Mouse (Mus musculus): ENCODE measurements around the gene Rln3. TPM values are rescaled to one million over a fixed set of nuclear protein-coding genes. Genes with fewer than 3 reads are reported as not detected.
A peak's percentile ranks its signal among the peaks of the same experiment; 100 is the strongest.

Gene Rln3
- not detected in 2 replicates for polyA plus RNA-seq (2012; rRNA removed)

DNA sequence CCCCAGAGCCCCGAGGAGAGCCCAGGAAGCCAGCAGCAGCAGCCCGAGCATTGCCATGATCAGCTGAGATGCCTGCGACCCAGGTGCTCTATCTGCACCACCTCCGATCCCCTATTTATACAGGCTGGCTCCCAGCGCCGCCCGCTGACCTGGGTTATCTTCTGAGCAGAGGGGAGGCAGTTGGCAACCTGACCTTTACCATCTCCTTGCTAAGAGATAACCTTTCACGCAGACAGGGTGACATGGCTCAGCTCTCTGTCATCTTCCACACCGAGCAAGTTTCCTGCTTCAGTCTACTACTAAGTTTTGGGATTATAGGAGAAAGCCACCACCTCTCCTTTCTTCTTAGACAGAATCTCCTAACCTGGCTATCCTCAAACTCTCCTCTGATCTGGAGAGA is at the start of gene Rln3:
Rln3 (minus strand) TSS at position 101 of the 400 bp plus-strand sequence.
- no peak for DNase-seq (ENCODE audit: extremely low spot score in 1 of 2, low spot score in 1 of 2)

GRCm38 (mm10) chr8:84090585-84090984 is 45.8 kb upstream of the Rln3 start:
- DNase-seq (ENCODE audit: extremely low spot score in 1 of 2, low spot score in 1 of 2): no peak

GRCm38 (mm10) chr8:84089277-84089676 is 44.5 kb upstream of the Rln3 start:
- no peak for DNase-seq (ENCODE audit: extremely low spot score in 1 of 2, low spot score in 1 of 2)

- DNase-seq (ENCODE audit: extremely low spot score in 1 of 2, low spot score in 1 of 2): no peak
Measured at GRCm38 (mm10) chr8:84087821-84088220, 43.0 kb upstream of the Rln3 start.

GRCm38 (mm10) chr8:84087156-84087555 is 42.4 kb upstream of the Rln3 start:
- DNase-seq (ENCODE audit: extremely low spot score in 1 of 2, low spot score in 1 of 2): no peak

- no peak for DNase-seq (ENCODE audit: extremely low spot score in 1 of 2, low spot score in 1 of 2)
Measured at GRCm38 (mm10) chr8:84084341-84085115, 39.7 kb upstream of the Rln3 start.

GRCm38 (mm10) chr8:84083829-84084241 is 39.0 kb upstream of the Rln3 start:
- no peak for DNase-seq (ENCODE audit: extremely low spot score in 1 of 2, low spot score in 1 of 2)

DNA sequence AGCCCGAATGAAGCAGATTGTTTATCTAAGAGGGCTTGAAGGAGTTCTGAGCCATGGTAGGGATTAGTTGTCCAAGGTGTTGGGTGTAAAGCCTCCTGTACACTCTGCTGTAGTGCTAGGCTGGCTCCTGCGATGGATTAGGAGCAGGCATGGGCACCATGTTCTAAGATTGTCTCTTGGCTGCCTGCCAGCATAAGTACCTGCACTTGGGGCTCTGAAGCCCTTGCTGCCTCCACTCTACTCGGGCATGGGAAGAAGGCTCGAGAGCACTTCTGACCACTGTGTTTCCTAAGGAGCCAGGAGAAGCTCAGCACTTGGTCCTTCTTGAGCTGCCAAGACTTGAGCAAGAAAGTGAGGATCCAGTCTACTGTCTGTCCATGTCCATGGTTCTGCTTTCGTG is 34.4 kb upstream of the Rln3 start:
- no peak for DNase-seq (ENCODE audit: extremely low spot score in 1 of 2, low spot score in 1 of 2)

DNA sequence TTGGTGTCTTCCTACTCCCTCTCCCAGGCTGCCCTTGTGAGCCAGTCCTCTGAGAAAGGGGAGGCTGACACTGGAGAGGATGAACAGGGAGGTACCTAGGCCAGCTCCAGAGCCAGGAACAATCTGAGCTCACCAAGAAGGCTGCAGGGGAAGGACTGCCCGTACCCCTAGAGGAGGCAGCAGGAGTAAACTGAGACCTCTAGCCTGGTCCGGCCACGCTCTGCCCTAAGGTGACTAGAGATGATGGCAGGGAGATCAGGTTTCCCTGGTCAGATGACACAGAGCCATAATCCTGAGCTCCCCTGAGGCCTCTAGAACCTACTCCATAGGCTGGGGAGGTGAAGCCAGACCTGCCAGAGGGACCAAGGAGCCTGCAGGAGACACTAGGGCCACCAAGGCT is 32.0 kb upstream of the Rln3 start:
- no peak for DNase-seq (ENCODE audit: extremely low spot score in 1 of 2, low spot score in 1 of 2)

DNA sequence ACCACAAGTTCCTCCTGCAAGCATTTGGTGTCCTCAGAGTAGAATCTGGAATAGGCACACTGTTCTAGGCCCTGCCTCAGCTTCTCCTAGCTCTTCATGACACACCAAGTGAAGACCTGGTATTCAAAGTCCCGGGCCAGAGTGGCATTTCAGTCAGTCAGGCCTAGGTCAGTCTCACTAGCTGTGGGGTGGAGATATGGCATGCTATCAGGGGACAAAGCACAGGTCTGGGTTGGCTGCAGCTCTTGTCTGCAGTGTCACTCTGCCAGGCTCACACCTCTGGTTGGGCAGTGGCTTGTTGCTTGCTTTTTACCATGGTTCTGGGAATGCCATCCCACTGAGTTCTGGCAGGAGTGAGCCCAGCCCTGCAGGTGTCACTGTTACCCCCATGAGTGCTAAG is 31.6 kb upstream of the Rln3 start:
- no peak for DNase-seq (ENCODE audit: extremely low spot score in 1 of 2, low spot score in 1 of 2)

DNA sequence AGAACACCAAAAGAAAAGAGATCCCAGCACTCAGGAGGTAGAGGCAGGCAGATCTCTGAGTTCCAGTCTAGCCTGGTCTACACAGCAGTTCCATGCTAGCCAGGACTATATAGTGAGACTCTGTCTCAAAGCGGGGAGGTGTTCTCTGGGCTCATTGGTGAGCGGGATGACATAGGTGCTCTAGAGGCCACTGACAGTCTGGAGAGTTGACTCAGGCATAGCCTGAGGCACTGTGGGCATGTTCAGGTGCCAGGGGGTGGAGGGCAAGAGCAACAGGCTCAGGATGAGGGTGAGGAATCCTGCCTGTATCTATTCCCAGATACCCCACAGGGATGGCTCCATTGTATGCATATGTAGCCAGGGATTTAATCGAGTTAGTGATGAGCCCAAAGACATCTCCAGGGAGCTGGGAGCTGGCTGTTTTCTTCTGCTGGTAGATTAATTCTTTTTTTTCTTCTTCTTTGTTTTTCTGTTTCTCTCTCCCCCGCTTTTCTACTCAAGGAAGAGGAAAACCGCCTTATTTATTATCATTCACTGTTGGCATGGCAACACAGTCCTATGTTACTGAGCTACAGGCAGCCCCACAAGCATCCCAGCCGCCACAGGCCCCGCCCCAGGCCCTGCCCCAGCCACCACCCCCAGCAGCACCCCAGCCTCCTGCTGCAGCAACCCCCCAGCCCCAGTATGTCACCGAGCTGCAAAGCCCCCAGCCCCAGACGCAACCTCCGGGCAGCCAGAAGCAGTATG is 28.6 kb upstream of the Rln3 start:
- peak in 1 of 2 experiments; percentile 47 for DNase-seq (ENCODE audit: extremely low spot score in 1 of 2, low spot score in 1 of 2)

GRCm38 (mm10) chr8:84072321-84072720 is 27.5 kb upstream of the Rln3 start:
- no peak for DNase-seq (ENCODE audit: extremely low spot score in 1 of 2, low spot score in 1 of 2)

DNA sequence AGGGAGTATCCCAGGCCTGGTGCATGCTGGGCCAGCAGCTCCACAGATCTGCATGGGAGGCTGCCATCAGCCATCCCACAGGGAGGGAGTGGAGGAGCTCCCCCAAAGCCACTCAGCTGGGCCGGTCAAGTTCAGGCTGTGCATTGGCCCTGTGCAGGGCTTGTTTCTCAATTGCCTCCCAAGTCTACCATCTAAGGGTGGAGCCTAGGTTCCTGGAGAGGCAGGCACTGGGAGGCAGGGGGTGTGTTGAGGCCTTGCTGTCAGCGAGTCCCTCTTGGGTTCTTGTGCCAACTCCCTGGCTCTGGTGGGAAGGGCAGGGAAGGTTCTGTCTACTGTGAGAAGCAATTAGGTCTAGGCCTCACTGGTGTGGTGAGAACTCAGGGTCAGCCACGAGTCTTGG is 27.1 kb upstream of the Rln3 start:
- no peak for DNase-seq (ENCODE audit: extremely low spot score in 1 of 2, low spot score in 1 of 2)

DNA sequence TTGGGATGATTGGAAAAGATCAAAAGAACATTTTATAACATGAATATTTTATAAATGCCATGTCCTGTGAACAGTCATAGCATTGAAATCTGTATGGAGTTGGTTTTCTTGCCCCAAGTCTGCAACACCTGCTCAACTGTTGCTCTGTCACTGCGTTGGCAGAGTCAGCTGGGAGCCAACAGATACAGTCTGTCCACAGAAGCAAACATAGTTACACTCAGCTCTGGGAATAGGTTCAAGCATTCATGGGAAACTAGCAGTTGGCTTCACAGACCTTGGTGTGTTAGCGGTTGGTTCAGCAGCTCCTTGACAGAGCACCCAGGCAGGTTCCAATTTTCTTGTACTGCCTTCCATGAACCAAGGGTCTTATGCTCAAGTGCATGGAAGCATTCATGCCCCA is 25.9 kb upstream of the Rln3 start:
- DNase-seq (ENCODE audit: extremely low spot score in 1 of 2, low spot score in 1 of 2): peak; percentile 73 to 76

- DNase-seq (ENCODE audit: extremely low spot score in 1 of 2, low spot score in 1 of 2): no peak
Measured at GRCm38 (mm10) chr8:84070241-84070640, 25.4 kb upstream of the Rln3 start.

- no peak for DNase-seq (ENCODE audit: extremely low spot score in 1 of 2, low spot score in 1 of 2)
Measured at GRCm38 (mm10) chr8:84069750-84070149, 24.9 kb upstream of the Rln3 start.

GRCm38 (mm10) chr8:84069169-84069568 is 24.4 kb upstream of the Rln3 start:
- no peak for DNase-seq (ENCODE audit: extremely low spot score in 1 of 2, low spot score in 1 of 2)

GRCm38 (mm10) chr8:84068316-84069035 is 23.7 kb upstream of the Rln3 start:
- DNase-seq (ENCODE audit: extremely low spot score in 1 of 2, low spot score in 1 of 2): no peak

DNA sequence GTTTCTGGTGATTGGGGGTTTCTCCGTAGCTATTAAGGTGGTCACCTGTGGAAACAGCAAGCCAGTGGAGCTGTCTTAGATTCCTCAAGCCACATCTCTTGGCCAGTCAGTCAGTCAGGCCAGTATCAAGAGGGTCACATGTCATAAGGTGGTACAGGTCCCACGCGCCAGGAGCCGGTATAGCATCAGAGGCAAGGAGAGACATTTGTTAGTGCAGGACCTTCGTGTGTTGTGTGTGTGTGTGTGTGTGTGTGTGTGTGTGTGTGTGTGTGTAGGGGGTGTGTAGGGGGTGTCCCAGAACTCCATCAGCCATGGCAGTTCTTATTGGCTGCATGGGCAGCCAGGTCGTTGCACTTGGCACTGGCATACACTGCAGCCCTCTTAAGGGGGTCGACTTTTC is 23.1 kb upstream of the Rln3 start:
- no peak for DNase-seq (ENCODE audit: extremely low spot score in 1 of 2, low spot score in 1 of 2)

DNA sequence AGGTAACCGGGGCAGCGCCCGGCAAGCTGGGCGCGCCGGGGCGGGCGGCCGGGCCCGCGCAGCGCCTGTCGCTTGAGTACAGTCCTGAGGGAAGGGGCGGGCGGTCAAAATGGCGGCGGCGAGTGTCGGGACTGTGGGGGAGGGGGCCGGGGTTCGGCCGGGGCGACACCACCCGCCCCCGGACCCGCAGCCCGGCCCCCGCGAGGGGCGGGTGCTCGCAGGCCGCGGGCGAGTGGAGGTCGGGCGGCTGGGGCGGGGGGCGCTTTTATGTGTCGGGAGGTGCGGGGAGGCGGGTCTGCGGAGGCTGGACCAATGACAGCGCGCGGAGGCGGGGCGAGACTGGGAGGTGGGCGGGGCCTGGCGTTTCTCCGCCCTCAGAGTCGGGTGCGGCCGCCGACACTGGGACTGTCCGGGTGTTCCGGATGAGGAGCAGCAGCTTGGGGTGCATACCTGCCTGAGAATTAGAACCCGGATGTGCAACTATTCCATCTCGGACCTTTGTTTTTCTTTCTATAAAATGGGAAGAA is 22.3 kb upstream of the Rln3 start:
- peak; percentile 85 to 96 for DNase-seq (ENCODE audit: extremely low spot score in 1 of 2, low spot score in 1 of 2)

GRCm38 (mm10) chr8:84066291-84066930 is 21.6 kb upstream of the Rln3 start, which contains the start of gene Rfx1:
Gene Rfx1, plus strand, starts transcription at chr8:84066834.
- DNase-seq (ENCODE audit: extremely low spot score in 1 of 2, low spot score in 1 of 2): peak; percentile 100

Data from frontal cortex, adult 2 months (tissue).